Mouse (Mus musculus): ENCODE results near the gene Shd. TPM values are rescaled to one million over a fixed set of nuclear protein-coding genes. Genes with fewer than 3 reads are reported as not detected.

Gene Shd
- polyA plus RNA-seq (2012; fragmentation: generic; extraction: Trizol): under 1 TPM; 0.02 to 0.21 TPM

DNA sequence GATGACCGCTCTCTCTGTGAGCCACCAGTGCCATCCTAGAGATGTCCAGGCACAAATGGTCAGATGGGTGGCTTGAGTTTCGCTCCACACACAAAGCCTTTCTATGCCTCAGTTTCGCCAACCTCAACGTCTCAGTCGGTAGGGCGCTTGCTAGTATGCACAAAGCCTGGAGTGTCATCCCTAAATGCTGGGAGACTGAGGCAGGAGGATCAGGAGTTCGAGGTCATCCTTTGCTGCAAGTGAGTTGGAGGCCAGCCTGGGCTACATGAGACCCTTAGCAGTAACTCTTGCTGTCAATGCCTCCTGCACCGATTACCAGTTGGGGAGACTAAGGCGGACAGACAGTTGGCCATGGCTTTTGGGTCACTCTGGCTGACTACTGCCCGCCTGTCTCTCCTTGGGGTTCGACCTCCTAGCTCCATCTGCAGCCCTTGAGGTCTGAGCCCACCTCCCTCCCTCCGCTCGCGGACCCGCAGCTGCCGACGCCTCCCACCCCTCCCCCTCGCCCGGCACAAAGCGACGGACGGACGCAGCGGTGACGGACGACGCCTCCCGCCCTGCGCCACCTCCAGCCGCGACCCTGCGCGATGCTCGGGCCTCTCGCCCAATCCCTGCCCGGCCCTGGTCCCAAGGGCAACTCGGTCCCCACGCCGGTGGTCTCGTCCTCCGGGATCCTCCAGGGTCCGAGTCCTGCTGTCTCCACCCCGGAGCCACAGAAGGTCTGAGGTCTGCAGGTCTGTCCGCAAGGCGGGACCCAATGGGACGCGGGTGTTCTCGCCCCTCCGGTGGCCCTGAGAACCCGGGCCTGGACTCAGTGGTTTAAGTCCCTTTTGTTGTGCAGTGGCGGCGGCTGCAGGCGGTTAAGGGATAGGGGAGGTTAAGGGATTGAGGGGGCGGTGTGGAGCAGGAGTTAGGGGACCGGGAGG is at the start of gene Shd:
TSS of gene Shd (plus strand) at position 502 of the 926 bp plus-strand sequence.

GRCm38 (mm10) chr17:55949400-55949799 is 20.9 kb upstream of the Shd start, which contains the start of gene Zfp119b:
TSS of gene Zfp119b (minus strand) at chr17:55949500.

DNA sequence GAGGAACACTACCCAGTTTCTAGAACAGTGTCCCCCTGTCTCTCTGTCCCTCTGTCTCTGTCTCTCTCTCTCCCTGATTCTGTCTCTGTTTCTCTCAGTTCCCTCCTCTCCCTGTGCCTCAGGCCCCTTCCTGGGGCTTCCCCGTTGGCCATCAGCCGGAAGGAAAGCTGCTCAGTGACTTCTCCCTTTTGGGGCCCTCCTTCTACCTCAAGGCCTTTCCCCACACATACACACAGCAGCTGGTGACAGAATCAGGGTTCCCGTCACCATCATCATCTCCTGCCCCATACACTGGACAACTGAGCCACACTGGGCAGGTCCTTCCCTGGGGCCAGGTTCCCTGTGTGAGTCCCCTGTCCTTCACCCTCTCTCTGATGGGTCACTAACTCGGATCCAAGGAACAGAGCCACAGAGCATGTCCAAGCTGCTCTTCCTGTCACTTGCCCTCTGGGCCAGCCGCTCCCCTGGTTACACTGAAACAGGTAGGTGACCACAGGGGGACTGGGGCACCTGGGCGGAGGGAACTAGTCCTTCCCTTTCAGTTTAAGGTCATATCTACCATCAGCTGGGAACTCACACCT is 17.7 kb upstream of the Shd start, which contains the start of gene Ebi3:
TSS of gene Ebi3 (plus strand) at position 194 of the 581 bp plus-strand sequence.

DNA sequence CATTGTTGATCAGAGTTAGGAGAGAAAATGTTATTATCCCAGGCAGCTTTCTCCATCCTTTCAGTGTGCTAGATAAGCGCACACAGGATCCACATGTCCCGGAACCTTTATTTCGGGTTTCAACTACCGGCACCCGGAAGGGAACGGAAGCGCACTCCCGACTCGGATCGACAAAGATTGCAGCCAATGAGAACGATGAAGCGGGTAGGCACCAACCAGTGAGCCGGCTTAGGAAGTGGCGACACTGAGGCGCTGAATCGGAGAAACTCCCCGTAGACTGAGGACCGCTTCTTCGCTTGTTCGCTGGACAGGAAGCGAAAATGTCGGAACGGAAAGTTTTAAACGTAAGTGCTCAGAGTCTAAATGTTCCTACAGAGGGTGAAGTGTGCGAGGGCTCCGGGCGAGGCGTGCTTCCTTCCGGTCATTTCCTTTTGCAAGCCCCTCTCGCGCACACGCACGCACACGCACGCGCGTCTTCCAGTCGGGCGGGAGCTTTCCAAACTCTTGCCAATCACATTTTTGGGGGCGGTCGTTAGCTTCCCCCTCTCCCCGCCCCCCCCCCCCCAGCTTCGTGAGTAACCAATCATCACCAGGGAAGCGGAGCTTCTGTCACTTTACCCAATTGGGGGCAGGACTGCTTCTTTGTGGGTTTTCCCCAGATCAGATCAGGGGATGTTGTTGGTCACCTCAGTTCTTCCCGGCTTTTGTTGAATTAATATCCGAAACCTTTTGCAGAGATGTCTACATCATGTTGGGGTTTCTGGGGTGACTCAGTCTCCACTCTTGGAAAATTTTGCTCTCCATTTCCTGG is 11.1 kb upstream of the Shd start, which contains the start of gene Yju2:
TSS of gene Yju2 (plus strand) at position 182 of the 811 bp plus-strand sequence.

GRCm38 (mm10) chr17:55986030-55986961 is 16.0 kb downstream of the Shd start, which contains the start of gene Fsd1:
TSS of gene Fsd1 (plus strand) at chr17:55986509.

DNA sequence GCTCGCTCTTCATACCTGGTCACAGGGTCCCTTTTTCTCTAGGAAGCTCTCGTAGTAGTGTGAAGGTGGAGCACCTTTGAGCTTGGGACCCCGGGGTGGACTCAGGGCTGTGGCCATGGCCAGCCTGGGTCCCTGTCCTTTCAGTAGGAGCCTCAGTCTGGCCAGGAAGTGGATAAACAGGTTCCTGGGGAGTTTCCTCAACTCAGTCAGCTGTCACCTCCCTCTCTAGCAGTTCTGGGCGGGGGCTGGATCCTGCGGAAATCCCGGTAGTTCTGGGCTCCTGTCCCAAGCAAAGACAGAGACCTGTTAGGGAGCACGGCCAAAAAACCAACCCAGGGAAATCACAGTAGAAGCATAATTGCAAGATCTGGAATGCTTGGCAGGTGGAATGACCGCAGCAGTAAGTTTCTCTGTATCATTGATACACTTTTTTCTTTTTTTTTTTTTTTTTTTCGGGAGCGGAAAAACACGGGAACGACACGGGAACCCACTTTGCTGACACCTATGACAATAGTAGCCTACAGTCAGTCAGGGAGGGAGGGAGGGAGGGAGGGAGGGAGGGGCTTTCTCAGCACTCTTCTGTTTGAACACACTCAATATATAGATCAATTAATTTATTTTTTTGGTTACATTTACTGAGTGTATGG is 35.3 kb downstream of the Shd start, which contains the start of the genes Stap2 and Mpnd:
TSS of gene Stap2 (minus strand) at position 170 of the 647 bp plus-strand sequence.
TSS of gene Mpnd (plus strand) at position 297 of the 647 bp plus-strand sequence.

Other genes with a start within 250 kb of the Shd start
- gene Adgre4, start 220.5 kb upstream of the Shd start, polyA plus RNA-seq (2012; fragmentation: generic; extraction: Trizol): not detected
- under 1 TPM; 0.07 to 0.77 TPM for gene Zfp119a, start 91.5 kb upstream of the Shd start, polyA plus RNA-seq (2012; fragmentation: generic; extraction: Trizol)
- 1 to 10 TPM in 1 of 2 experiments, under 1 TPM in 1; 0.12 to 1.7 TPM for gene Zfp959, start 78.4 kb upstream of the Shd start, polyA plus RNA-seq (2012; fragmentation: generic; extraction: Trizol)
- gene Zfp119b, start 21.0 kb upstream of the Shd start, polyA plus RNA-seq (2012; fragmentation: generic; extraction: Trizol): under 1 TPM; 0.06 to 0.94 TPM
- under 1 TPM in 1 of 2 experiments, not detected in 1; 0.06 TPM for gene Ebi3, start 17.8 kb upstream of the Shd start, polyA plus RNA-seq (2012; fragmentation: generic; extraction: Trizol)
- gene Yju2, start 11.4 kb upstream of the Shd start, polyA plus RNA-seq (2012; fragmentation: generic; extraction: Trizol): 10 to 100 TPM; 16.0 to 20.0 TPM
- gene Fsd1, start 16.0 kb downstream of the Shd start, polyA plus RNA-seq (2012; fragmentation: generic; extraction: Trizol): 1 to 10 TPM in 1 of 2 experiments, under 1 TPM in 1; 0.64 to 1.5 TPM
- 1 to 10 TPM in 1 of 2 experiments, under 1 TPM in 1; 0.34 to 1.7 TPM for gene Stap2, start 35.1 kb downstream of the Shd start, polyA plus RNA-seq (2012; fragmentation: generic; extraction: Trizol)
- 100 to 1,000 TPM; 124 to 143 TPM for gene Mpnd, start 35.2 kb downstream of the Shd start, polyA plus RNA-seq (2012; fragmentation: generic; extraction: Trizol)
- 100 to 1,000 TPM in 1 of 2 experiments, 10 to 100 TPM in 1; 42.7 to 118 TPM for gene Sh3gl1, start 66.2 kb downstream of the Shd start, polyA plus RNA-seq (2012; fragmentation: generic; extraction: Trizol)
- gene Chaf1a, start 70.0 kb downstream of the Shd start, polyA plus RNA-seq (2012; fragmentation: generic; extraction: Trizol): 10 to 100 TPM; 11.2 to 22.3 TPM
- 10 to 100 TPM; 74.6 to 75.5 TPM for gene Ubxn6, start 104.6 kb downstream of the Shd start, polyA plus RNA-seq (2012; fragmentation: generic; extraction: Trizol)
- 10 to 100 TPM; 79.2 to 93.8 TPM for gene Hdgfl2, start 109.2 kb downstream of the Shd start, polyA plus RNA-seq (2012; fragmentation: generic; extraction: Trizol)
- gene Plin4, start 139.3 kb downstream of the Shd start, polyA plus RNA-seq (2012; fragmentation: generic; extraction: Trizol): 10 to 100 TPM in 1 of 2 experiments, 1 to 10 TPM in 1; 2.6 to 25.7 TPM
- gene Plin5, start 147.1 kb downstream of the Shd start, polyA plus RNA-seq (2012; fragmentation: generic; extraction: Trizol): under 1 TPM in 1 of 2 experiments, not detected in 1; 0.07 TPM
- under 1 TPM in 1 of 2 experiments, not detected in 1; 0.08 TPM for gene Lrg1, start 151.5 kb downstream of the Shd start, polyA plus RNA-seq (2012; fragmentation: generic; extraction: Trizol)
- gene Sema6b, start 169.9 kb downstream of the Shd start, polyA plus RNA-seq (2012; fragmentation: generic; extraction: Trizol): under 1 TPM; 0.48 to 0.54 TPM
- 1 to 10 TPM; 1.8 to 9.3 TPM for gene Tnfaip8l1, start 192.0 kb downstream of the Shd start, polyA plus RNA-seq (2012; fragmentation: generic; extraction: Trizol)
- 100 to 1,000 TPM; 116 to 121 TPM for gene Mydgf, start 213.5 kb downstream of the Shd start, polyA plus RNA-seq (2012; fragmentation: generic; extraction: Trizol)
- 10 to 100 TPM; 17.4 to 41.3 TPM for gene Dpp9, start 248.4 kb downstream of the Shd start, polyA plus RNA-seq (2012; fragmentation: generic; extraction: Trizol)